Mouse (Mus musculus): ENCODE measurements around the gene Nodal. TPM values are rescaled to one million over a fixed set of nuclear protein-coding genes. Genes with fewer than 3 reads are reported as not detected.

Nodal gene
- polyA plus RNA-seq, 1 experiment from 2014 or later, result 0.12 TPM

- no peaks in the 10 kb centered on the region for H3K27me3 ChIP-seq (ENCODE audit: control insufficient read depth, insufficient read depth, low read length)
- peaks cover 56 to 81% of the 10 kb centered on the region in 2 experiments for H3K4me1 ChIP-seq (ENCODE audit: control insufficient read depth in 2 of 2, insufficient read depth in 2 of 2, low read length in 2 of 2)
- no peaks in the 10 kb centered on the region for H3K9me3 ChIP-seq (ENCODE audit: control insufficient read depth, low read length)
- no peak overlapping the region for H3K27ac ChIP-seq (replicated peaks in 1 of 2; ENCODE audit: control insufficient read depth in 1 of 2, insufficient read depth in 1 of 2, low read depth in 2 of 2, low read length in 2 of 2)
- 91% methylated on average over 5 of the region's 5 CpGs for WGBS
- ATAC-seq (ENCODE audit: insufficient number of reproducible peaks, insufficient read depth, low FRiP score, low read depth), result no peak
- peaks cover 9% of the 10 kb centered on the region for H3K36me3 ChIP-seq (ENCODE audit: control insufficient read depth, insufficient read depth, low read length)
- no peak overlapping the region for H3K4me2 ChIP-seq (ENCODE audit: low read length)
- no peak overlapping the region for H3K9ac ChIP-seq (ENCODE audit: low read length)
- no peak overlapping the region for H3K4me3 ChIP-seq (ENCODE audit: control insufficient read depth in 1 of 2, insufficient read depth in 1 of 2, low read depth in 1 of 2, low read length in 2 of 2)
Observed at GRCm38 (mm10) chr10:61378050-61378449, 39.7 kb upstream of the Nodal start.

GRCm38 (mm10) chr10:61378698-61379097 is 39.1 kb upstream of the Nodal start:
- no peak overlapping the region for H3K4me3 ChIP-seq (ENCODE audit: control insufficient read depth in 1 of 2, insufficient read depth in 1 of 2, low read depth in 1 of 2, low read length in 2 of 2)
- no peaks in the 10 kb centered on the region for H3K27me3 ChIP-seq (ENCODE audit: control insufficient read depth, insufficient read depth, low read length)
- ATAC-seq (ENCODE audit: insufficient number of reproducible peaks, insufficient read depth, low FRiP score, low read depth), result no peak
- H3K4me1 ChIP-seq (ENCODE audit: control insufficient read depth in 2 of 2, insufficient read depth in 2 of 2, low read length in 2 of 2), result peaks cover 54 to 78% of the 10 kb centered on the region in 2 experiments
- peaks cover 9% of the 10 kb centered on the region for H3K36me3 ChIP-seq (ENCODE audit: control insufficient read depth, insufficient read depth, low read length)
- H3K4me2 ChIP-seq (ENCODE audit: low read length), result no peak overlapping the region
- no peak overlapping the region; the same call in 1 of the 2 replicates for H3K9ac ChIP-seq (ENCODE audit: low read length)
- H3K9me3 ChIP-seq (ENCODE audit: control insufficient read depth, low read length), result no peaks in the 10 kb centered on the region
- H3K27ac ChIP-seq (replicated peaks in 1 of 2; ENCODE audit: control insufficient read depth in 1 of 2, insufficient read depth in 1 of 2, low read depth in 2 of 2, low read length in 2 of 2), result peak overlapping the region in 1 of 2 experiments; percentile 91; a peak in 2 of 4 replicates
- WGBS, result 71% methylated on average over 5 of the region's 5 CpGs

- no peak for ATAC-seq (ENCODE audit: insufficient number of reproducible peaks, insufficient read depth, low FRiP score, low read depth)
- H3K9me3 ChIP-seq (ENCODE audit: control insufficient read depth, low read length), result no peaks in the 10 kb centered on the region
- H3K27me3 ChIP-seq (ENCODE audit: control insufficient read depth, insufficient read depth, low read length), result no peaks in the 10 kb centered on the region
- peaks cover 54 to 78% of the 10 kb centered on the region in 2 experiments for H3K4me1 ChIP-seq (ENCODE audit: control insufficient read depth in 2 of 2, insufficient read depth in 2 of 2, low read length in 2 of 2)
- peak overlapping the region; percentile 90 to 91 for H3K27ac ChIP-seq (replicated peaks in 1 of 2; ENCODE audit: control insufficient read depth in 1 of 2, insufficient read depth in 1 of 2, low read depth in 2 of 2, low read length in 2 of 2)
- H3K9ac ChIP-seq (ENCODE audit: low read length), result peak overlapping the region; percentile 93
- peak overlapping the region; percentile 4 to 83; a peak in 2 of 4 replicates for H3K4me3 ChIP-seq (ENCODE audit: control insufficient read depth in 1 of 2, insufficient read depth in 1 of 2, low read depth in 1 of 2, low read length in 2 of 2)
- 77% methylated on average over 13 of the region's 13 CpGs for WGBS
- peaks cover 9% of the 10 kb centered on the region for H3K36me3 ChIP-seq (ENCODE audit: control insufficient read depth, insufficient read depth, low read length)
- H3K4me2 ChIP-seq (ENCODE audit: low read length), result peak overlapping the region; percentile 97
Observed at GRCm38 (mm10) chr10:61379340-61380040, 38.3 kb upstream of the Nodal start.

- H3K36me3 ChIP-seq (ENCODE audit: control insufficient read depth, insufficient read depth, low read length), result peaks cover 9% of the 10 kb centered on the region
- H3K27me3 ChIP-seq (ENCODE audit: control insufficient read depth, insufficient read depth, low read length), result no peaks in the 10 kb centered on the region
- peak overlapping the region; percentile 6 to 83; a peak in 3 of 4 replicates for H3K4me3 ChIP-seq (ENCODE audit: control insufficient read depth in 1 of 2, insufficient read depth in 1 of 2, low read depth in 1 of 2, low read length in 2 of 2)
- no peaks in the 10 kb centered on the region for H3K9me3 ChIP-seq (ENCODE audit: control insufficient read depth, low read length)
- 0% methylated on average over 9 of the region's 9 CpGs for WGBS
- peak overlapping the region; percentile 90 to 91 for H3K27ac ChIP-seq (replicated peaks in 1 of 2; ENCODE audit: control insufficient read depth in 1 of 2, insufficient read depth in 1 of 2, low read depth in 2 of 2, low read length in 2 of 2)
- H3K9ac ChIP-seq (ENCODE audit: low read length), result peak overlapping the region; percentile 93
- peak; percentile 75 for ATAC-seq (ENCODE audit: insufficient number of reproducible peaks, insufficient read depth, low FRiP score, low read depth)
- peak overlapping the region; percentile 97 for H3K4me2 ChIP-seq (ENCODE audit: low read length)
- peaks cover 50 to 78% of the 10 kb centered on the region in 2 experiments for H3K4me1 ChIP-seq (ENCODE audit: control insufficient read depth in 2 of 2, insufficient read depth in 2 of 2, low read length in 2 of 2)
Observed at GRCm38 (mm10) chr10:61380186-61380585, 37.6 kb upstream of the Nodal start.

- no peak for ATAC-seq (ENCODE audit: insufficient number of reproducible peaks, insufficient read depth, low FRiP score, low read depth)
- 13% methylated on average over 8 of the region's 8 CpGs for WGBS
- Histone ChIP-seq H3K4me1 (ENCODE audit: control insufficient read depth in 2 of 2, insufficient read depth in 2 of 2, low read length in 2 of 2) (peaks cover 63 to 74% of the 10 kb centered on the region in 2 experiments), H3K9me3 (ENCODE audit: control insufficient read depth, low read length) (no peaks in the 10 kb centered on the region), H3K4me3 (ENCODE audit: control insufficient read depth in 1 of 2, insufficient read depth in 1 of 2, low read depth in 1 of 2, low read length in 2 of 2) (peak overlapping the region; percentile 79 to 83), H3K36me3 (ENCODE audit: control insufficient read depth, insufficient read depth, low read length) (peaks cover 9% of the 10 kb centered on the region), H3K4me2 (ENCODE audit: low read length) (peak overlapping the region; percentile 97), H3K27me3 (ENCODE audit: control insufficient read depth, insufficient read depth, low read length) (no peaks in the 10 kb centered on the region), H3K27ac (replicated peaks in 1 of 2; ENCODE audit: control insufficient read depth in 1 of 2, insufficient read depth in 1 of 2, low read depth in 2 of 2, low read length in 2 of 2) (peak overlapping the region; percentile 90 to 91; a peak in 3 of 4 replicates), H3K9ac (ENCODE audit: low read length) (peak overlapping the region; percentile 93)
Observed at GRCm38 (mm10) chr10:61381823-61382222, 35.9 kb upstream of the Nodal start.

GRCm38 (mm10) chr10:61382281-61382731 is 35.5 kb upstream of the Nodal start:
- H3K4me2 ChIP-seq (ENCODE audit: low read length), result peak overlapping the region; percentile 97
- H3K4me1 ChIP-seq (ENCODE audit: control insufficient read depth in 2 of 2, insufficient read depth in 2 of 2, low read length in 2 of 2), result peaks cover 63 to 73% of the 10 kb centered on the region in 2 experiments
- WGBS, result 0% methylated on average over 8 of the region's 8 CpGs

GRCm38 (mm10) chr10:61383021-61383714 is 34.6 kb upstream of the Nodal start, which contains the start of gene Pald1:
TSS of gene Pald1 (minus strand) at chr10:61383530.
- no peaks in the 10 kb centered on the region for H3K27me3 ChIP-seq (ENCODE audit: control insufficient read depth, insufficient read depth, low read length)
- peak within 1 kb of the TSS; percentile 93 for H3K9ac ChIP-seq (ENCODE audit: low read length)
- ATAC-seq (ENCODE audit: insufficient number of reproducible peaks, insufficient read depth, low FRiP score, low read depth), result peak; percentile 83
- H3K4me2 ChIP-seq (ENCODE audit: low read length), result peak within 1 kb of the TSS; percentile 97
- WGBS, result under 1% methylated on average over 56 of the region's 60 CpGs
- H3K36me3 ChIP-seq (ENCODE audit: control insufficient read depth, insufficient read depth, low read length), result no peaks in the 10 kb centered on the region
- H3K4me3 ChIP-seq (ENCODE audit: control insufficient read depth in 1 of 2, insufficient read depth in 1 of 2, low read depth in 1 of 2, low read length in 2 of 2), result peak within 1 kb of the TSS; percentile 79 to 83
- peak within 1 kb of the TSS; percentile 49 to 91 for H3K27ac ChIP-seq (replicated peaks in 1 of 2; ENCODE audit: control insufficient read depth in 1 of 2, insufficient read depth in 1 of 2, low read depth in 2 of 2, low read length in 2 of 2)
- peaks cover 59 to 66% of the 10 kb centered on the region in 2 experiments for H3K4me1 ChIP-seq (ENCODE audit: control insufficient read depth in 2 of 2, insufficient read depth in 2 of 2, low read length in 2 of 2)
- no peaks in the 10 kb centered on the region for H3K9me3 ChIP-seq (ENCODE audit: control insufficient read depth, low read length)

More at GRCm38 (mm10) chr10:61382281-61382731, 35.5 kb upstream of the Nodal start:
- H3K4me3 ChIP-seq (ENCODE audit: control insufficient read depth in 1 of 2, insufficient read depth in 1 of 2, low read depth in 1 of 2, low read length in 2 of 2), result peak overlapping the region; percentile 79 to 83
- H3K27me3 ChIP-seq (ENCODE audit: control insufficient read depth, insufficient read depth, low read length), result no peaks in the 10 kb centered on the region
- H3K27ac ChIP-seq (replicated peaks in 1 of 2; ENCODE audit: control insufficient read depth in 1 of 2, insufficient read depth in 1 of 2, low read depth in 2 of 2, low read length in 2 of 2), result peak overlapping the region; percentile 35 to 91
- peak overlapping the region; percentile 93 for H3K9ac ChIP-seq (ENCODE audit: low read length)
- peaks cover 8% of the 10 kb centered on the region for H3K36me3 ChIP-seq (ENCODE audit: control insufficient read depth, insufficient read depth, low read length)
- H3K9me3 ChIP-seq (ENCODE audit: control insufficient read depth, low read length), result no peaks in the 10 kb centered on the region
- no peak for ATAC-seq (ENCODE audit: insufficient number of reproducible peaks, insufficient read depth, low FRiP score, low read depth)

Measured in heart, embryonic 14.5 days (tissue).